Mouse (Mus musculus): Measurements from ENCODE around the gene Cul7.

Gene Cul7

GRCm38 (mm10) chr17:46628791-46629684, 21.1 kb upstream of the Cul7 start, which contains the start of gene Ptk7:
Gene Ptk7, minus strand, starts transcription at chr17:46629504.
- DNase-seq (ENCODE audit: low spot score): peak; percentile 95

- peak; percentile 75 for DNase-seq (ENCODE audit: low spot score)
Measured at GRCm38 (mm10) chr17:46629685-46630441, 20.3 kb upstream of the Cul7 start.

DNA sequence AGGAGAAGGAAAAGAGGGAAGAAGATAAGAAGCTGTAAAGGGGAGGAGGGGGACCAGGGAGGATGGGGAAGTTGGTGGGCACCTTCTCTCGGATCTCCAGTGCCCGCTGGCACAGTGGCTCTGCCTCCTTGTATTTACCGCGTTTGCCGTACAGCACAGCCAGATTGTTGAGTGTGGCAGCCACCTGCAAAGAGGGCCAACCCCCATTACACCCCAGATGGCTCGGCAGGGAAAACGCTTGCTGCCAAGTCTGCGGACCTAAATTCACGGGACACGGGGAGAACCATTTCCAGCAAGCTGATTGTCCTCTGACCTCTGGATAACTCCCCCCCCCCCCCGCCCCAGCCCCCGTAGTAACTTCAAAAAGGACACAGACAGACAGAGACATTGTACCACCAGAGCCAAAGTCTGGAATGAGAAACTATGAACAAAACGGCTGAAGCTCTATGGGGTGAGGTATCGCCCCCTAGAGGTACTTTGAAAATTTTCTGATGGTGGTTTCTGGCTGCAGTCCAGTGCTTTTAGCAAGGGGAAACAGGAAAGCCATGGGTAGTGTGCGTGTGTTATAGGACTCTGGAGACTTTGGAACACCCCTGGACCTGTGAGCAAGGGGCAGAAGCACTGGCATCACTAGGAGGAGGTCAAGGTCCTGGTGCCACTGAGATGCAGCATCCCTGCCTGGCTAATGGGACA, 13.2 kb upstream of the Cul7 start:
- DNase-seq (ENCODE audit: low spot score): peak; percentile 73

DNA sequence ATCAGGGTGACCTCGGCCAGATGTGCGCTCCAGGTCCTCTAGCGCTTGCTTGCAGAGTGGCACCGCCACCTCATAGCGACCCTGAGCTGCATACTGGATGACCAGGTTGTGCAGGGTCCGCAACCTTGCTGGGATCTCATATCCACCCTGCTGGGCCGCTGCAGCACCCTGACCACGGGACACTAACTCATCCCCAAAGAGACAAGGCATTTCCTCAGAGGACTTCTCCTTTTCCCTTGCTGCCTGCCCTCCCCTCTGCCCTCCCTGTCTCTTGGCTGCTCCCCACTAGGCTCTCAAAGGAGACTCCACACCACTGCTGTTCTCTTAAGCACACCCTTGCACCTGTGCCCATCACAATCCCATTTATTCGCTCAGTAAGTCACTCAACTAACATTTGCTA, 10.2 kb upstream of the Cul7 start:
- DNase-seq (ENCODE audit: low spot score): no peak

DNA sequence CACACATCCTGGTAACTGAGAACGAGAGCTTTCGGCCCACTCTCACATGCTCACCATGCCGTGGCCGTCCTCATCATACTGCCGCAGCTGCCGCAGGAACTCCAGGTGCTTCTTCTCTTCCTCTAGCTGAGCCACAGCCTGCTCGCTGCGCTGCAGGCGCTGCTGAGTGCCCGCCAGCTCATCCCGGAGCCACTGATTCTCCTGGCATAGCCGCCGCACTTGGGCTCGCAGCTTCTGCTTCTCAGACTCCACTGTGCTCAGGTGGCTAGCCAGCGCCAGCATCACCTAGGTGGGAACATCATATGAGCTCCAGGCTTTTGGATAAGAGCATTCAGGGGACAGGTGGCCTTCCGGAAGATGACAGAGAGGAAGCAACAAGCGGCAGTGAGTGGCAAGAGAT, 8.1 kb upstream of the Cul7 start:
- no peak for DNase-seq (ENCODE audit: low spot score)

GRCm38 (mm10) chr17:46644152-46644805, 5.9 kb upstream of the Cul7 start:
- DNase-seq (ENCODE audit: low spot score): peak; percentile 43

DNA sequence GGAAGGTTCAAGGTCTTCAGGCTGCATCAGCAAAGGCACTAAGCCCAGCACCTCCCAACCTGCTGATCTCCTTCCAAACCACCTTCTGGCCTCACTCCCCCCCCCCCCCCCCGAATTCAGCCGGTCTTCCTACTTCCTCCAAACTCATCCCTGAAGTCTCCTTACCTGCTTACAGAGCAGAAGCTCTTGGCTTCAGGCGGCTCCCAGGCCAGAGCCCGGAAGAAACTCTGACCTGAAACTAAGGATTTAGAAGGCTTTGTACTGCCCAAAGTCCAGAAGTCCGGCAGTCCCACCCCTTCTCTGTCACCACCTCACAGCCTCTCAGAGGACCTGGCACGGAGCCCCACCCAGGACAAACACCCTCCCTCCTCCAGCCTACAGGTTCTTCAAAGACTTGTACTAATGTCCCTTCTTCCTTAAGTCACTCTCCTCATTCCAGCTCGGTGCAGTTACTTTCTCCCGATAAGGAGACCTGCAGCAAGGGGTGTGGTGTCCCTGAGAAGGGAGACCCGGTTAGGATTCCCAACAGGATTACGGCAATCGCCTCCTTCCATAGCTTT, 5.1 kb upstream of the Cul7 start:
- DNase-seq (ENCODE audit: low spot score): peak; percentile 82

DNA sequence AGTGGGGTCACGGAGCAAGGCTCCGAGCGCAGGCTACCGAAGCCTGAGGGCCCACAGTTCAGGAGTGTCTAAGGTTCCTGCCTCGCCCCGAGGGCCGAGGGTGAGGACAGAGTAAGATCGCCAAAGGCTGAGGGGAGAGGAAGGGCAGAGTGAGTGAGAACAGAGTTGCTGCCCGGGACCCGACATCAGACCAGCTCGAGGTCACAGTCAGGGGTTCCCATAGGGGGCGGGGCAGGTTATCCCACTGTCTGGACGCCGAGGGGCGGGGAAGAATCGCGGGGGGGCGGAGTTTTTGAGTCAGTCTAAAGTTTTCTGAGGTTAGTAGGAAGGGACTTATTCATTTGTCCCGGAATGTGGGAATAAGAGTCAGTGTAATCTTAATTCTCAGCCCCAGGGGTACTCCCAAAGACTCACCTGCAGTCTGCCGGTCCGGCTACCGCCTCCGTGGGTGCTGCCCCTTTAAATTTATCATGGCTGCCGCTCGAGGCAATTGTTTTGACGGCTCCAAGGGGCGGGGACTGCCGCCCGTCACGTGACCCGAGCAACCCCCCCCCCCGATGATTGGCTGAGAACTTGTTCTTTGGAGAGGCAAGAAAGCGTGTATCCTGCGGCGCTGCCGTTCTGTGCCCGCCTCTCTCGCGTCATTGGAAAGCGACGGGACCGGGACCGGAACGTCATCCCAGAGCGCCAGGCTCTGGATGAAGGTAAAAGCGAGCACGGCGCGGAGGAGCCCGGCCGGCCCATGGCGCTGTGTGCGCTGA, 4.4 kb upstream of the Cul7 start, which contains the start of the genes Klc4 and Mrpl2:
Gene Klc4, minus strand, starts transcription at position 462 of the 761 bp plus-strand sequence.
Gene Mrpl2, plus strand, starts transcription at position 669 of the 761 bp plus-strand sequence.
- DNase-seq (ENCODE audit: low spot score): peak; percentile 99

- DNase-seq (ENCODE audit: low spot score): no peak
Measured at GRCm38 (mm10) chr17:46646322-46646662, 3.8 kb upstream of the Cul7 start.

- peak; percentile 45 for DNase-seq (ENCODE audit: low spot score)
Measured at GRCm38 (mm10) chr17:46647279-46647678, 2.9 kb upstream of the Cul7 start.

GRCm38 (mm10) chr17:46648436-46648835, 1.7 kb upstream of the Cul7 start:
- no peak for DNase-seq (ENCODE audit: low spot score)

GRCm38 (mm10) chr17:46649811-46650210, 326 bp upstream of the Cul7 start:
- DNase-seq (ENCODE audit: low spot score): no peak

DNA sequence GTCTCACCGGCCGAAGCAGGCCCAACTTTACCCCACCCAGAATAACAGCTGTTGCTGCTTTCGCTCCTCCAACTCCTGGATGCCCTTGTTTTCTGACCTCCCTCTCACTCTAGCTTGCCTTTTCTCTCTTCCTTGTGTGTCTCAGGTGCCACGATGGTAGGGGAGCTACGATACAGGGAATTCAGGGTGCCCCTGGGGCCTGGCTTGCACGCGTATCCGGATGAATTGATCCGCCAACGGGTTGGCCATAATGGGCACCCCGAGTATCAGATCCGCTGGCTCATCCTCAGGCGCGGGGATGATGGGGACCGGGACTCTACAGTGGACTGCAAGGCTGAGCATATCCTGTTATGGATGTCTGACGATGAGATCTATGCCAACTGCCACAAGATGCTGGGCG, 1.2 kb downstream of the Cul7 start:
- no peak for DNase-seq (ENCODE audit: low spot score)

GRCm38 (mm10) chr17:46651755-46652547, 1.8 kb downstream of the Cul7 start:
- DNase-seq (ENCODE audit: low spot score): no peak

- DNase-seq (ENCODE audit: low spot score): no peak
Measured at GRCm38 (mm10) chr17:46656054-46656453, 5.9 kb downstream of the Cul7 start.

- DNase-seq (ENCODE audit: low spot score): no peak
Measured at GRCm38 (mm10) chr17:46661351-46661750, 11.2 kb downstream of the Cul7 start.

DNA sequence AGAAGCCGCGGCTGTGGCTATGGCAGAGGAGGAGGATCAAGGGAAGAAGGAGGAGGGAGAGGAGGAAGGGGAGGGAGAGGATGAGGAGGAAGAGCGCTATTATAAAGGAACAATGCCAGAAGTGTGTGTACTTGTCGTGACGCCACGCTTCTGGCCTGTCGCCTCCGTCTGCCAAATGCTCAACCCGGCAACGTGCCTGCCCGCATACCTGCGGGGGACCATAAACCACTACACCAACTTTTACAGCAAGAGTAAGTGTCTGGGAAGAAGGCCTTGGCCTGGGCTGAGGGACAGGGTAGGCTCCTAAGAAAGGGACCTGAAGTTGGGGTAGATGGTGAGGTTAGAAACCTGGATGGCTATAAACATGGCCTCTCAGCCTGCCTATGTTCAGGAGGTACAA, 11.8 kb downstream of the Cul7 start:
- no peak for DNase-seq (ENCODE audit: low spot score)

GRCm38 (mm10) chr17:46662730-46663129, 12.6 kb downstream of the Cul7 start:
- no peak for DNase-seq (ENCODE audit: low spot score)

DNA sequence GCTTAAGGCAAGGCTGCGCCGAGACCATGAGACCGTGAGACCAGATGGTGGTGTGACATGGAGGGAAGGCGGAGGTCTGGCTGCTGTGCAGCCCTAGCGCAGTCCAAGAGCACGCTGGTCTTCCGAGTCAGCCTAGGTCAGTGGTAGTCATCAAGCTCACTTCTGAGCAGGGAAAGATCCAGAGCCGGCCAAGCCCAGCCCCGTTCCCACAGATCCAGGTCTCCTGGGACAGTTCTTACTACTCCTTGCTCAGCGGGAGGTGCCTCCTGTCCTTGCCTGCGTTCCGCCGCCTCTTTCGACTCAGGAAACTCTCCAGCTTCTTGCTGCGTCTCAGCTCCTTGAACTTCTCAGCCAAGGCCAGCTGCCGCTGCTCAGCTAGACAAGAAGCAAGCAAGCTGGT, 17.6 kb downstream of the Cul7 start:
- DNase-seq (ENCODE audit: low spot score): peak; percentile 44

GRCm38 (mm10) chr17:46669911-46670310, 19.8 kb downstream of the Cul7 start:
- peak; percentile 38 for DNase-seq (ENCODE audit: low spot score)
